Mouse (Mus musculus) CH12.LX (cell line): Measurements from ENCODE around the gene Gjc1.

ENCODE experiments used
- HCFC1 ChIP-seq: IDR thresholded peaks from 2 replicates; pipeline ENCODE4 v1.6.1; 2012; ENCODE audit warnings: low read depth, mild to moderate bottlenecking, inconsistent platforms, low read length, improper control_type of control experiment
- POLR2A ChIP-seq: IDR thresholded peaks from 2 replicates; pipeline ENCODE4 v1.6.1; 2011; ENCODE audit warnings: low read depth, mild to moderate bottlenecking, improper control_type of control experiment, low read length
- SIN3A ChIP-seq: IDR thresholded peaks from 2 replicates; pipeline ENCODE4 v1.6.1; 2012; ENCODE audit warnings: low read length, improper control_type of control experiment, inconsistent platforms

GRCm38 (mm10) chr11:102754416-102754815 lies 65.1 kb downstream of the Gjc1 start:
- no peak for TF ChIP-seq HCFC1
- no peak for TF ChIP-seq POLR2A
- TF ChIP-seq SIN3A, result no peak
